Mouse (Mus musculus): Measurements from ENCODE around the gene Tuba1c. TPM values are rescaled to one million over a fixed set of nuclear protein-coding genes. Genes with fewer than 3 reads are reported as not detected.
A peak's percentile ranks its signal among the peaks of the same experiment; 100 is the strongest.

Tuba1c gene
- polyA plus RNA-seq, 1 experiment: 12.6 TPM

GRCm38 (mm10) chr15:98993093-98993793 lies 36.4 kb upstream of the Tuba1c start:
- no peaks in the 10 kb centered on the region for H3K9me3 ChIP-seq (ENCODE audit: control insufficient read depth, low read length)
- peaks cover 34% of the 10 kb centered on the region for H3K4me1 ChIP-seq (ENCODE audit: control insufficient read depth)
- peak overlapping the region; percentile 63 for H3K4me3 ChIP-seq (replicated peaks)
- H3K27me3 ChIP-seq (ENCODE audit: control insufficient read depth): peaks cover 6% of the 10 kb centered on the region; the same call in 1 of the 2 replicates
- TF ChIP-seq GATA1 (IDR thresholded peaks at IDR 0.05; ENCODE audit: low read length): no peak
- TF ChIP-seq TAL1 (IDR thresholded peaks at IDR 0.05; ENCODE audit: low read length): no peak
- H3K36me3 ChIP-seq (ENCODE audit: control insufficient read depth): no peaks in the 10 kb centered on the region

- Histone ChIP-seq H3K4me1 (ENCODE audit: control insufficient read depth) (peaks cover 40% of the 10 kb centered on the region), H3K36me3 (ENCODE audit: control insufficient read depth) (no peaks in the 10 kb centered on the region), H3K4me3 (replicated peaks) (peak overlapping the region; percentile 63), H3K9me3 (ENCODE audit: control insufficient read depth, low read length) (no peaks in the 10 kb centered on the region), H3K27me3 (ENCODE audit: control insufficient read depth) (peaks cover 6% of the 10 kb centered on the region; the same call in 1 of the 2 replicates)
- TF ChIP-seq TAL1 (IDR thresholded peaks at IDR 0.05; ENCODE audit: low read length) (no peak), GATA1 (IDR thresholded peaks at IDR 0.05; ENCODE audit: low read length) (no peak)
Observed at GRCm38 (mm10) chr15:98993865-98994264, 35.8 kb upstream of the Tuba1c start.

GRCm38 (mm10) chr15:98994957-98995520 lies 34.7 kb upstream of the Tuba1c start:
- TF ChIP-seq GATA1 (IDR thresholded peaks at IDR 0.05; ENCODE audit: low read length) (no peak), TAL1 (IDR thresholded peaks at IDR 0.05; ENCODE audit: low read length) (no peak)

GRCm38 (mm10) chr15:98996840-98997239 lies 32.9 kb upstream of the Tuba1c start:
- peaks cover 55% of the 10 kb centered on the region for H3K4me1 ChIP-seq (ENCODE audit: control insufficient read depth)
- H3K9me3 ChIP-seq (ENCODE audit: control insufficient read depth, low read length): no peaks in the 10 kb centered on the region
- H3K4me3 ChIP-seq (replicated peaks): no peak overlapping the region
- H3K36me3 ChIP-seq (ENCODE audit: control insufficient read depth): no peaks in the 10 kb centered on the region
- no peaks in the 10 kb centered on the region for H3K27me3 ChIP-seq (ENCODE audit: control insufficient read depth)
- TF ChIP-seq TAL1 (IDR thresholded peaks at IDR 0.05; ENCODE audit: low read length) (no peak), GATA1 (IDR thresholded peaks at IDR 0.05; ENCODE audit: low read length) (no peak)

More at GRCm38 (mm10) chr15:98994957-98995520, 34.7 kb upstream of the Tuba1c start:
- H3K9me3 ChIP-seq (ENCODE audit: control insufficient read depth, low read length): no peaks in the 10 kb centered on the region
- no peaks in the 10 kb centered on the region for H3K36me3 ChIP-seq (ENCODE audit: control insufficient read depth)
- peaks cover 43% of the 10 kb centered on the region for H3K4me1 ChIP-seq (ENCODE audit: control insufficient read depth)
- peaks cover 6% of the 10 kb centered on the region; the same call in 1 of the 2 replicates for H3K27me3 ChIP-seq (ENCODE audit: control insufficient read depth)
- no peak overlapping the region for H3K4me3 ChIP-seq (replicated peaks)

GRCm38 (mm10) chr15:98997938-98998774 lies 31.5 kb upstream of the Tuba1c start:
- no peak overlapping the region for H3K4me3 ChIP-seq (replicated peaks)
- TF ChIP-seq TAL1 (IDR thresholded peaks at IDR 0.05; ENCODE audit: low read length) (no peak), GATA1 (IDR thresholded peaks at IDR 0.05; ENCODE audit: low read length) (no peak)
- no peaks in the 10 kb centered on the region for H3K27me3 ChIP-seq (ENCODE audit: control insufficient read depth)
- H3K9me3 ChIP-seq (ENCODE audit: control insufficient read depth, low read length): peaks cover 3% of the 10 kb centered on the region; the same call in 1 of the 2 replicates
- H3K4me1 ChIP-seq (ENCODE audit: control insufficient read depth): peaks cover 42% of the 10 kb centered on the region
- H3K36me3 ChIP-seq (ENCODE audit: control insufficient read depth): no peaks in the 10 kb centered on the region

GRCm38 (mm10) chr15:98998775-98999157 lies 30.9 kb upstream of the Tuba1c start:
- Histone ChIP-seq H3K9me3 (ENCODE audit: control insufficient read depth, low read length) (peaks cover 4% of the 10 kb centered on the region; the same call in 1 of the 2 replicates), H3K27me3 (ENCODE audit: control insufficient read depth) (no peaks in the 10 kb centered on the region), H3K36me3 (ENCODE audit: control insufficient read depth) (no peaks in the 10 kb centered on the region), H3K4me1 (ENCODE audit: control insufficient read depth) (peaks cover 35% of the 10 kb centered on the region), H3K4me3 (replicated peaks) (no peak overlapping the region)
- no peak for TF ChIP-seq GATA1 (IDR thresholded peaks at IDR 0.05; ENCODE audit: low read length)
- TF ChIP-seq TAL1 (IDR thresholded peaks at IDR 0.05; ENCODE audit: low read length): no peak

GRCm38 (mm10) chr15:99000535-99001283 lies 29.0 kb upstream of the Tuba1c start:
- Histone ChIP-seq H3K36me3 (ENCODE audit: control insufficient read depth) (no peaks in the 10 kb centered on the region), H3K9me3 (ENCODE audit: control insufficient read depth, low read length) (peaks cover 5% of the 10 kb centered on the region; the same call in 1 of the 2 replicates), H3K4me3 (replicated peaks) (no peak overlapping the region), H3K4me1 (ENCODE audit: control insufficient read depth) (peaks cover 31% of the 10 kb centered on the region), H3K27me3 (ENCODE audit: control insufficient read depth) (no peaks in the 10 kb centered on the region)
- no peak for TF ChIP-seq GATA1 (IDR thresholded peaks at IDR 0.05; ENCODE audit: low read length)
- TF ChIP-seq TAL1 (IDR thresholded peaks at IDR 0.05; ENCODE audit: low read length): no peak

GRCm38 (mm10) chr15:99001451-99001931 lies 28.2 kb upstream of the Tuba1c start:
- Histone ChIP-seq H3K4me3 (replicated peaks) (no peak overlapping the region), H3K4me1 (ENCODE audit: control insufficient read depth) (peaks cover 31% of the 10 kb centered on the region), H3K9me3 (ENCODE audit: control insufficient read depth, low read length) (peaks cover 5% of the 10 kb centered on the region; the same call in 1 of the 2 replicates), H3K27me3 (ENCODE audit: control insufficient read depth) (no peaks in the 10 kb centered on the region), H3K36me3 (ENCODE audit: control insufficient read depth) (no peaks in the 10 kb centered on the region)
- TF ChIP-seq TAL1 (IDR thresholded peaks at IDR 0.05; ENCODE audit: low read length) (no peak), GATA1 (IDR thresholded peaks at IDR 0.05; ENCODE audit: low read length) (no peak)

Measured in erythroblast, embryonic 14.5 days (primary cell).